Mouse (Mus musculus): ENCODE results near the gene Gm21905. TPM values are rescaled to one million over a fixed set of nuclear protein-coding genes. Genes with fewer than 3 reads are reported as not detected.

Gm21905 gene
- polyA plus RNA-seq, 1 experiment from 2014 or later, result not detected

Other genes starting within 250 kb of the Gm21905 start
- gene Atp8a1, start 99.0 kb downstream of the Gm21905 start, polyA plus RNA-seq (2014; fragmentation: Nextera tagmentation; extraction: Ambion mirVana), result 9.4 and 17.8 TPM in 2 replicates
- not detected in 2 replicates for gene Gm5108, start 4.8 kb downstream of the Gm21905 start, polyA plus RNA-seq (2014; fragmentation: Nextera tagmentation; extraction: Ambion mirVana)
- not detected in 2 replicates for gene Grxcr1, start 85.4 kb upstream of the Gm21905 start, polyA plus RNA-seq (2014; fragmentation: Nextera tagmentation; extraction: Ambion mirVana)

Measured in kidney, embryonic 14.5 days (tissue).